Mouse (Mus musculus) thymus, postnatal 0 days (tissue): Measurements from ENCODE around the gene Gm12184. TPM values are rescaled to one million over a fixed set of nuclear protein-coding genes. Genes with fewer than 3 reads are reported as not detected.
"Not testable (repeated sequence)": the region's sequence is repeated elsewhere in the genome, so short reads cannot be mapped to it uniquely, and the experiment has no call there.

Experiments
- DNase-seq: peaks from one replicate; pipeline ENCODE4 v3.0.0-alpha.2; 2015; ENCODE audit warnings: low spot score
- polyA plus RNA-seq: library from polyadenylated mRNA; unstranded; fragments of >200 nt; fragmentation: Nextera tagmentation; extraction: Ambion mirVana; gene quantifications from 2 replicates; pipeline ENCODE4 v1.2.1, GENCODE M21; 2015

Gm12184 gene
- polyA plus RNA-seq, 1 experiment from 2014 or later = 8.8 TPM

DNA sequence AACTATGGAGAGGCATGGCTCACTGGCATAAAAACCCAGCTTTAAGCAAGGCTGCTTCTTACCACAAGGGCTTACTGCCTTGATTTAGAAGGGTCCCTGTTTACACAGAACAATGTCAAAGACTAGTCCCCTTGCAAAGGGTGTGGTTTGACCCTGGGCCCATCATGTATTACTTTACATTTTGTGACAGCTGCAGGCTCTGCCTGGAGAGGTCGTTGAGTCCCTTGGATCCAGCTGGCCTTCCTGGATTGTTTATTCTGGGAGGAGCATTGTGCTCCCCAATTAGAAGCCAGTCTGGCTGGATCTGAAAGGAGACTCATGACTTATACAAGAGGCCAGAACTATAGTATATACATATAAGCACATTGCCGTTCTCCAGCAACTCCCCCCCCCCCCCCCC lies 23.8 kb upstream of the Gm12184 start:
- no peak for DNase-seq

- DNase-seq = no peak
Observed at GRCm38 (mm10) chr11:48846881-48847280, 20.4 kb upstream of the Gm12184 start.

- DNase-seq = not testable (repeated sequence)
Observed at GRCm38 (mm10) chr11:48846362-48846761, 19.9 kb upstream of the Gm12184 start.

DNA sequence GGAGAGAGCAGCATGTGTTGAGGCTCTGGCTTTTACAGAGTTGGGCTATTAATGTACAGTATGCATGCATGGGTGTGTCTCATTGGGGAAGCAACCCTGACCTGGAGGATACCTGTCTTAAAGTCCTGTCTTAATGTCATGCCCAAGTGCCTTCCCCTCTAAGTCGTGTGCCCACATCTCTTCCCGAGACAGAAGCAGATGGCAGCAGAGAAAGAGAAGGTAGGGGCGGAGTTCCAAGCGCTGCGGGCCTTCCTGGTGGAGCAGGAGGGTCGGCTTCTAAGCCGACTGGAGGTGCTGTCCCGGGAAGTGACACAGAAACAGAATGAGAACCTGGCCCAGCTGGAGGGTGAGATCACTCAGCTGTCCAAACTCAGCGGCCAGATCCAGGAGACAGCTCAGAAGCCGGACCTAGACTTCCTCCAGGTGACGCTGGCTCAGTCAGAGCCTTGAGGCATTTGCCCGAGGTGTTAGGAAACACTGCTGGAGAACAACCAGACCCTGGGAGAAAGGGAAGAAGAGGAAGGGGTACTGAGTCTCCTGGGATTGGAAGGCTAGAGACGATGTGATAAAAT lies 18.9 kb upstream of the Gm12184 start:
- no peak for DNase-seq

- DNase-seq = no peak
Observed at GRCm38 (mm10) chr11:48844309-48844708, 17.9 kb upstream of the Gm12184 start.

DNA sequence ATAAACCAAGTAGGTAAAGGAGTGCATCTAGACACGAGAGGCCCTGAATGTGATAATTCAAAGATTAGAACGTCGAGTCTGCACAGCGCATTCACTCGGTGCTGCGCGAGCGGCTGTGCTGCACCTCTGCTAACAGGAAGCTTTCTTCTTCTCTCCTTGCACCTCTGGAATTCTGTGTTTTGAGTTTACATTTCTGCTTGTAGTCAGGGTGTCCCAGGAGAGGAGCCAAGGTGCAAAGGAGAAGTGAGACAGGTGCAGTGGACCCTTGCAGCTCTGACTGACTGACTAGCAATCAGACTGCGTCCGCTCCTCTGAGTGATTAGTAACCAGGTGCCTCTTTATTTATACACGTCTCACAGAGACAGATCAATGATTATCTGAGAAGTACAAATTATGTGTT lies 16.7 kb upstream of the Gm12184 start:
- no peak for DNase-seq

- DNase-seq = no peak
Observed at GRCm38 (mm10) chr11:48842378-48842792, 15.9 kb upstream of the Gm12184 start.

GRCm38 (mm10) chr11:48841213-48841612 lies 14.8 kb upstream of the Gm12184 start:
- no peak for DNase-seq

DNA sequence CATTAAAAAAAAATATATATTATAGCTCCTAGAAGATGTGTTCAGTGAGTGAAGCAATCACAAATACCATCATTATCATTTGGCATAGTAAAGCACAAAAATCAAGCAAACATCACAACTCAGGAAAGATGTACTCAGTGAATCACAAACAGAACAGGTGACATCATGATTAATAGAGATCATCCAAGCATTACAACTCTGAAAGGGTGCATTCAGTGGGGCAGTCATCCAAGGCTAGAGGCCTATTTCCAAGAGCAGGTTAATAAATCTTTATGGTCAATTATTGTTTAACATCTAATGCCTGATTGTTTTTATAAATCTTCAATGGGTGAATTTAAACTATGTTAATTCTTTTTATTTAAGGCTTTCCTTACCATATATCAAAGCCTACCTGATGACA lies 14.3 kb upstream of the Gm12184 start:
- DNase-seq = no peak

DNA sequence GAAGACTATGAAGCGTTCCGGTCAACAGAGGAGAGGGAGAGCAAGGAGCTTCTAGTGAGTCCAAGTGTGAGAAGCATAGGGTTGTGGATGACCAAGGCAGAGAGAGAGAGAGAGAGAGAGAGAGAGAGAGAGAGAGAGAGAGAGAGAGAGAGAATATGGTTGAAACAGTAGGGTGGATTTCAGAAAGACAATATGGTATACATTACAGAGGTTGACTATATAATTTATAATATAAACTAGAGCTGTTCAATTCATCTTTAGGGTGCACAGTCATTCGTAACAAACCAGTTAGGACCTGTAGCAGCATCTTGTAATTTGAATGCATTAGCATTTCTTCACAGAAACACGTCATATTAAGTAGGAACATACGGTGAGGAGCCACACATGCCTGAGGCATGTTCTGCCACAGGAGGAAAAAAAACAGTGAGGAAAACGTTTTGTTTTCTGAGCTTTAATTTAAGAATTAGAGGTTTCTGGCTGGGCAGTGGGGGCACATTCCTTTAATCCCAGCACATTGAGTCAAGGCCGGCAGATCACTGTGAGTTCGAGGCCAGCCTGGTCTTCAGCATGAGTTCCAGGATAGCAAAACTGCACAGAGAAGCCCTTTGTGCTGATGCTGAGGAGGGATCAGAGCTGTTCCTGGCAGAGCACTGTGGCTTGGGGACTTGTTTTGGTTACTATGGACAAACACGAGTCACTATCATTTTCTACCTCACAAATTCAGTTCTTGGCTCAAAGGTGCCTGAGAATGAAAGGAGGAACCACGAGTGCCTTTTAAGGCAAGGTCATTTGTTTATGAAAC lies 12.6 kb upstream of the Gm12184 start:
- DNase-seq = no peak

GRCm38 (mm10) chr11:48838181-48838797 lies 11.8 kb upstream of the Gm12184 start:
- peak; percentile 26 for DNase-seq

- peak; percentile 49 for DNase-seq
Observed at GRCm38 (mm10) chr11:48837310-48838180, 11.1 kb upstream of the Gm12184 start.

- no peak for DNase-seq
Observed at GRCm38 (mm10) chr11:48836990-48837309, 10.5 kb upstream of the Gm12184 start.

DNA sequence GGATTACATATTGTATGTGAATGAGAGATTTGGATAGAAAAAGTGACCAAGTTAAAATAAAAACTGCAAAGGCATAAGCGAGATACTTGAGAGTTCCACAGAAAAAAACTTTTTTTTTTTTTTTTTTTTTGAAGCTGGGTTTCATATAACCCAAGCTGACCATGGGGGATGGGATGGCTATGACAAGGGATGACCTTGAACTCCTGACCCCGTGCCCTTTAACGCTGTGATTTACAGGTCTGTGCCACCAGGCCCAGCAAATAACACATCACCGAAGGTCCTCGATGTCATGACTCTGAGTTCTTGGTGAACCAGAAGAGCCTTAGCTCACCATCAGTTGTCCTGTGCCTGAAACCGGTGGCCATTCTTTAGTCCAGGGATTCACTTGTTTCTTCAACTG lies 9.5 kb upstream of the Gm12184 start:
- DNase-seq = no peak

- peak; percentile 93 for DNase-seq
Observed at GRCm38 (mm10) chr11:48833731-48834639, 7.5 kb upstream of the Gm12184 start.

DNA sequence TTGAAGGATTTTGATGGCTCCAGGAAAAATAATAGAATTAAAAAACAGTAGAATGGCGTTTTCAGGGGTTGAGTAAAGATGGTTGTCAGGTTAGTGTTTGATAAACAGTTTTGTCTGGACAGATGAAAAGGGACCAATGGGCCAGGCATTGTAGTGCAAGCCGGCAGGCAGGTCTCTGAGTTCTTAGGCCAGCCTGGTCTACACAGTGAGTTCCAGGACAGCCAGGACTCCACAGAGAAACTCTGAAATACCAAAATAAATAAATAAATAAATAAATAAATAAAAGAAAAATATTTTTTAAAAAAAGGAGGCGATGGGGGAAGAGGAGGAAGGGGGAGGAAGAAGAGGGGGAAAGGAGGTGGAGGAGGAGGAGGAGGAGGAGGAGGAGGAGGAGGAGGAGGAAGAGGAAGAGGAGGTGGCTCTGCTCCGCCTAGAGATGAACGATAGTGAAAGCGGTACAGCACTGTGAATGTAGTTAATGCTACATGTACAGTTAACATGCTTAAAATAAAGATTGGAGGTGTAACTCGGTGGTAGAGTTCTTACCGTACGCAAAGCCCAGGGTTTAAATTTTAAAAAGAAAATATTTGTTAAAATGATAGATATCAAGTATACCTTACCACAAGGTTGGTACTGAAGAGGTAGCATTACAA lies 6.7 kb upstream of the Gm12184 start:
- no peak for DNase-seq

DNA sequence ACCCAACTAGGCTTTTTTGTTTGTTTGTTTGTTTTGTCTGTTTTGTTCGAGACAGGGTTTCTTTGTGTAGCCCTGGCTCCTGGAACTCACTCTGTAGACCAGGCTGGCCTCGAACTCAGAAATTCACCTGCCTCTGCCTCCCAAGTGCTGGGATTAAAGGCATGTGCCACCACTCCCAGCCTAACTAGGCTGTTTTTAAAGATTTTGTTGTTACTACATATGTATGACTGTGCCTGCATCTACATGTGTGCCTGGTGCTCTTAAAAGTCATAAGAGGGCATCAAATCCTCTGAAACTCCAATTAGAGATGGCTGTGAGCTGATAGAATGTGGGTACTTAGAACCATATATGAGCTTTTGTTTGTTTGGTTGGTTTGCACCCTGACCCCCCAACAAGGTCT lies 4.8 kb upstream of the Gm12184 start:
- DNase-seq = no peak

GRCm38 (mm10) chr11:48830279-48830678 lies 3.8 kb upstream of the Gm12184 start:
- peak; percentile 33 for DNase-seq

DNA sequence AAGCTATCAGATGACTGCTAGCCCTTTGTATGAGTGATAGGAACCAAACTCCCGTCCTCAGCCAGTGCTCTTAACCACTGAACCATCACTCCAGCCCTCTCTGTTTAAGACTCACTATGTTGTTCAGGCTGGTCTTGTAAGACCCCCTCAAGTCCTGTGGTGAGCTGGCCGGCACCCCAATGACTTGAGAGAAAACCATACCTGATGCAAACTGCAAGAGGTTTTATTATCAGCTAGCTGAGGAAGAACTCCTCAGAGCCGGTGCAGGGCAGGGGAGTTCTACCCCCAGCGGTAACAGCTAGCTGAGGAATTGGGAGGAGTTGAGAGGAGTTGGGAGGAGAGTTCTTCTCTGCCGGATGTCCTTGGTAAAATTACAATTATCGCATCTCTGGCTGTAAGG lies 1.5 kb upstream of the Gm12184 start:
- DNase-seq = no peak

GRCm38 (mm10) chr11:48826752-48827096 lies 269 bp upstream of the Gm12184 start:
- no peak for DNase-seq
